Mouse (Mus musculus): ENCODE measurements around the gene Tmem30c.

Gene Tmem30c

GRCm38 (mm10) chr16:57292765-57293164 is at the start of gene Tmem30c:
TSS of gene Tmem30c (minus strand) at chr16:57292865.
- ATAC-seq (ENCODE audit: low TSS enrichment): no peak

GRCm38 (mm10) chr16:57340613-57340898 is 47.9 kb upstream of the Tmem30c start:
- no peak for ATAC-seq (ENCODE audit: low TSS enrichment)

- ATAC-seq (ENCODE audit: low TSS enrichment): no peak
Observed at GRCm38 (mm10) chr16:57339765-57340612, 47.3 kb upstream of the Tmem30c start.

- ATAC-seq (ENCODE audit: low TSS enrichment): no peak
Observed at GRCm38 (mm10) chr16:57336770-57337423, 44.2 kb upstream of the Tmem30c start.

- ATAC-seq (ENCODE audit: low TSS enrichment): no peak
Observed at GRCm38 (mm10) chr16:57332301-57332700, 39.6 kb upstream of the Tmem30c start.

GRCm38 (mm10) chr16:57330111-57330510 is 37.4 kb upstream of the Tmem30c start:
- ATAC-seq (ENCODE audit: low TSS enrichment): no peak

- ATAC-seq (ENCODE audit: low TSS enrichment): no peak
Observed at GRCm38 (mm10) chr16:57329028-57329427, 36.4 kb upstream of the Tmem30c start.

- ATAC-seq (ENCODE audit: low TSS enrichment): no peak
Observed at GRCm38 (mm10) chr16:57326996-57327395, 34.3 kb upstream of the Tmem30c start.

GRCm38 (mm10) chr16:57319284-57320124 is 26.8 kb upstream of the Tmem30c start:
- peak; percentile 41; the same call in 1 of the 2 replicates for ATAC-seq (ENCODE audit: low TSS enrichment)

GRCm38 (mm10) chr16:57318637-57319125 is 26.0 kb upstream of the Tmem30c start:
- ATAC-seq (ENCODE audit: low TSS enrichment): peak; percentile 19; the same call in 1 of the 2 replicates

- ATAC-seq (ENCODE audit: low TSS enrichment): no peak; the same call in 1 of the 2 replicates
Observed at GRCm38 (mm10) chr16:57317882-57318636, 25.4 kb upstream of the Tmem30c start.

- ATAC-seq (ENCODE audit: low TSS enrichment): no peak
Observed at GRCm38 (mm10) chr16:57317127-57317526, 24.5 kb upstream of the Tmem30c start.

- no peak for ATAC-seq (ENCODE audit: low TSS enrichment)
Observed at GRCm38 (mm10) chr16:57315026-57315425, 22.4 kb upstream of the Tmem30c start.

GRCm38 (mm10) chr16:57314236-57314635 is 21.6 kb upstream of the Tmem30c start:
- no peak for ATAC-seq (ENCODE audit: low TSS enrichment)

- ATAC-seq (ENCODE audit: low TSS enrichment): no peak
Observed at GRCm38 (mm10) chr16:57313487-57313886, 20.8 kb upstream of the Tmem30c start.

- no peak for ATAC-seq (ENCODE audit: low TSS enrichment)
Observed at GRCm38 (mm10) chr16:57312130-57312529, 19.5 kb upstream of the Tmem30c start.

- peak; percentile 56; the same call in 1 of the 2 replicates for ATAC-seq (ENCODE audit: low TSS enrichment)
Observed at GRCm38 (mm10) chr16:57305463-57305862, 12.8 kb upstream of the Tmem30c start.

GRCm38 (mm10) chr16:57303716-57304115 is 11.1 kb upstream of the Tmem30c start:
- no peak for ATAC-seq (ENCODE audit: low TSS enrichment)

- ATAC-seq (ENCODE audit: low TSS enrichment): no peak
Observed at GRCm38 (mm10) chr16:57302792-57303698, 10.4 kb upstream of the Tmem30c start.

GRCm38 (mm10) chr16:57301512-57302115 is 8.9 kb upstream of the Tmem30c start:
- ATAC-seq (ENCODE audit: low TSS enrichment): 0 out of 2 replicates have a peak, but pooled peaks have one; percentile 44
